Mouse (Mus musculus): Measurements from ENCODE around the gene Lrrc61. TPM values are rescaled to one million over a fixed set of nuclear protein-coding genes. Genes with fewer than 3 reads are reported as not detected.

The Lrrc61 gene
- total and polyA plus RNA-seq, 2 experiments: 3.3 to 8.5 TPM

DNA sequence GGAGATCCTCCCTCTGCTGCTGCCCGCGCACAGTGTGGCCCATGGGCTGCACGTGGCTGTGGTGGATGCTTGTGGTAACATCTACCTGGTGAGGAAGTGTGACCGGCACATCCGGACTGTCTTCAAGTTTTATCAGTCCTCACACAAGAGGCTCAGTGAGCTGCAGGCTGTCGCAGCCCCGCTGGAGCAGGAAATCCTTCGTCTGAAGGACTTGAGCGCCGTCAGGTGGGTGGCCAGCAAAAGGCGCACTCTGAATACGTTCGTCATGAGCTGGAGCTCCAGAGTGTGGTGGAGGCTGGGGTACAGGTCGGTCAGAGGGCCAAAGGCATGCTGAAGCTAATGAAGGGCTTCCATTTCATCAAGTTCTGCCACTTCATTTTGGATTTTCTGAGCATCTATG lies 25.3 kb upstream of the Lrrc61 start:
- Histone ChIP-seq H3K9ac (ENCODE audit: low read depth, low read length) (no peak overlapping the region), H3K36me3 (ENCODE audit: control insufficient read depth, insufficient read depth, low read length) (no peaks in the 10 kb centered on the region; the same call in 1 of the 2 replicates), H3K27ac (replicated peaks; ENCODE audit: insufficient read depth, low read depth, low read length) (no peak overlapping the region), H3K4me1 (ENCODE audit: control insufficient read depth, insufficient read depth, low read length) (no peaks in the 10 kb centered on the region), H3K4me3 (ENCODE audit: insufficient read depth, low read depth, low read length) (no peak overlapping the region), H3K27me3 (ENCODE audit: control insufficient read depth, insufficient read depth, low read length) (no peaks in the 10 kb centered on the region), H3K79me2 (ENCODE audit: control insufficient read depth, insufficient read depth, low read length) (no peaks in the 10 kb centered on the region)
- DNase-seq (ENCODE audit: extremely low read depth, low read depth, low spot score): no peak
- 85% methylated on average over 14 of the region's 14 CpGs for WGBS
- TF ChIP-seq CTCF (IDR thresholded peaks at IDR 0.05; ENCODE audit: low read depth, low read length): 0 out of 2 replicates have a peak, but pooled peaks have one; percentile 9
- TF ChIP-seq POLR2A (IDR thresholded peaks at IDR 0.05; ENCODE audit: extremely low read depth, insufficient read depth, low read length): no peak

DNA sequence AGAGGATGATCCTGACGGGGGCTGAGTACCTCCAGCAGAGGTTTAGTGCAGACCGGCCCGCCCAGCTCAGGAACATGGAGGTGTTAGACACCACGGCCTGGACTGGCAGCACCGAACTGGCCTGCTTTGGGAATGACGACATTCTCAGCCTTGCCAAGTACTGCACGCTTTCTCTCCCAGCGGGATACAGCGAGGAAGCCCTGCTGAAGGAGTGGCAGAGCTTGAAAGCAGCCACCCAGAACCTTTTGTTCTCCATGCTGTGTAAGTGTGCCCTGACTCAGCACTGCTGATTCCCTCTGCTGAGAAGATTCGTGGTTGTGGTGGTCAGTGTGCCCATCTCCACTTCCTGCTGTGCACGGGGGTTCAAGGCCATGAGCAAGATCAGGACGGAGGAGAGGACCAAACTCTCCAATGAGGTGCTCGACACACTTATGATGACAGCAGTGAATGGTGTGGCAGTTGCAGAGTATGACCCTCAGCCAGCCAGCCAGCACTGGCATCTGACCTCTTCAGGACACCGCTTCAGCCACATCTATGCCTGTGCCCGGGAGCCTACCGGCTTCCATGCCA lies 24.6 kb upstream of the Lrrc61 start:
- no peak overlapping the region for H3K27ac ChIP-seq (replicated peaks; ENCODE audit: insufficient read depth, low read depth, low read length)
- DNase-seq (ENCODE audit: extremely low read depth, low read depth, low spot score): no peak
- no peak overlapping the region for H3K9ac ChIP-seq (ENCODE audit: low read depth, low read length)
- H3K4me1 ChIP-seq (ENCODE audit: control insufficient read depth, insufficient read depth, low read length): no peaks in the 10 kb centered on the region
- no peaks in the 10 kb centered on the region; the same call in 1 of the 2 replicates for H3K36me3 ChIP-seq (ENCODE audit: control insufficient read depth, insufficient read depth, low read length)
- H3K4me3 ChIP-seq (ENCODE audit: insufficient read depth, low read depth, low read length): no peak overlapping the region
- TF ChIP-seq CTCF (IDR thresholded peaks at IDR 0.05; ENCODE audit: low read depth, low read length) (no peak), POLR2A (IDR thresholded peaks at IDR 0.05; ENCODE audit: extremely low read depth, insufficient read depth, low read length) (no peak)
- H3K27me3 ChIP-seq (ENCODE audit: control insufficient read depth, insufficient read depth, low read length): no peaks in the 10 kb centered on the region
- WGBS: 83% methylated on average over 16 of the region's 16 CpGs
- no peaks in the 10 kb centered on the region for H3K79me2 ChIP-seq (ENCODE audit: control insufficient read depth, insufficient read depth, low read length)

DNA sequence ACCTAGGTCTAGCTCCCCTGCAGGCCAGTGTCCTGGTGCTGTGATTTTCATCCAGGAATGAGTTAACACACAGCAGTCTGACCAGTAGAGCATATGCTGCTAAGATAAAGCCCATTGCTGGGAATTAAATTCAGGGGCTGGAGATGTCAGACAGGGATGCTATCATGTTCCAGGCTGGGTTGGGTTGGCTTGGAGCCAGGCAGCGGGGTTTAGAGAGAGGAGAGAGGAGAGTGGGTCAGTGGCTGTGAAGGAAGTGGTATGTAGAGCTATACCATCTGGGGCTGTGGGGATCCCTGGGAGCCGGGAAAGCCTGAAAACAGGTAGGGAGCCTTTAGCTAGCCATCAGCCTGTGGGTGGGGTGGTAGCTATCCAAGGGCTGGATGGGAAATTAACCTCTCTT lies 23.7 kb upstream of the Lrrc61 start:
- no peaks in the 10 kb centered on the region for H3K4me1 ChIP-seq (ENCODE audit: control insufficient read depth, insufficient read depth, low read length)
- WGBS: 73% methylated on average over 2 of the region's 2 CpGs
- DNase-seq (ENCODE audit: extremely low read depth, low read depth, low spot score): no peak

DNA sequence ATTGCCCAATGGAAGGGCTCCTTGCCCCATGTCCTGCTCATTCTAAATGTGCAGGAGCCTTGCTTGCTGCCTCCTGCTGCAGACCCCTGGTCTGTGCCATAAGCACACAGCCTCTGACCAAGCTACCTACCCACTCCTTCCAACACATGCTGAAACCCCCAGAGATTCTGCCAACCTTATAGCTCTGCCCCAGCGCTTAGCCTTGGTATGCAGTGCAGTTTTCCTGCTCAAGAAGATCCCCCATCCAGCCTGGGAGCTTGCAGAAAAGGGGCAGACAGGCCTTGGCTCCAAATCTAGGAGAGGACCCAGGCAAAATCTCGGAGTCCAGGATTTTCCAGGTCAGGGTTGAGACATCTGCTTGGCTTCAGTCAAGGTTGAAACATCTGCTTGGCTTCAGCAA lies 21.1 kb upstream of the Lrrc61 start:
- no peak for DNase-seq (ENCODE audit: extremely low read depth, low read depth, low spot score)
- Histone ChIP-seq H3K4me1 (ENCODE audit: control insufficient read depth, insufficient read depth, low read length) (no peaks in the 10 kb centered on the region), H3K4me3 (ENCODE audit: insufficient read depth, low read depth, low read length) (no peak overlapping the region), H3K27me3 (ENCODE audit: control insufficient read depth, insufficient read depth, low read length) (no peaks in the 10 kb centered on the region), H3K9ac (ENCODE audit: low read depth, low read length) (no peak overlapping the region), H3K79me2 (ENCODE audit: control insufficient read depth, insufficient read depth, low read length) (no peaks in the 10 kb centered on the region), H3K36me3 (ENCODE audit: control insufficient read depth, insufficient read depth, low read length) (no peaks in the 10 kb centered on the region), H3K27ac (replicated peaks; ENCODE audit: insufficient read depth, low read depth, low read length) (no peak overlapping the region)
- TF ChIP-seq POLR2A (IDR thresholded peaks at IDR 0.05; ENCODE audit: extremely low read depth, insufficient read depth, low read length) (no peak), CTCF (IDR thresholded peaks at IDR 0.05; ENCODE audit: low read depth, low read length) (no peak)
- WGBS: 96% methylated on average over 2 of the region's 2 CpGs

More for the DNA sequence above, 23.7 kb upstream of the Lrrc61 start:
- Histone ChIP-seq H3K4me3 (ENCODE audit: insufficient read depth, low read depth, low read length) (no peak overlapping the region), H3K27me3 (ENCODE audit: control insufficient read depth, insufficient read depth, low read length) (no peaks in the 10 kb centered on the region), H3K36me3 (ENCODE audit: control insufficient read depth, insufficient read depth, low read length) (no peaks in the 10 kb centered on the region), H3K27ac (replicated peaks; ENCODE audit: insufficient read depth, low read depth, low read length) (no peak overlapping the region), H3K79me2 (ENCODE audit: control insufficient read depth, insufficient read depth, low read length) (no peaks in the 10 kb centered on the region), H3K9ac (ENCODE audit: low read depth, low read length) (no peak overlapping the region)
- TF ChIP-seq POLR2A (IDR thresholded peaks at IDR 0.05; ENCODE audit: extremely low read depth, insufficient read depth, low read length): no peak

DNA sequence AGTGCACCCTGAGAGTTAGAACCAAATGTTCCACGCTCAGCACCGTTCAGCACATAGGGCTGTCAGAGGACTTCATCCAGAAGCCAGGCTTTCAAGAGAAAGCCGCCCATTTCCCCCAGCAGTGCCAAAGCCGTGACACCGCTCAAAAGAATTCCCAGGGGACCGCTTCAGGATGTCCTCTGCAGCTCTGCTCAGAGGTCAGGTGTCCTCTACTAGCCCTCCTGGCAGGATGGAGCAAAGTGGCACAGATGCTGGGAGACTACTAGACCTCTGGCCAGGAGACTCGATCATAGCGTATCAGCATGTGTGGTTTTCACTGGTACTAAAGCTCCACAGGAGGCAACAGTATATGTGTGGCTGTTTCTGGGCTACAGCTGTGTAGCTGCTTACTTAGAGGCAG lies 19.7 kb upstream of the Lrrc61 start:
- WGBS: 84% methylated on average over 8 of the region's 8 CpGs
- no peaks in the 10 kb centered on the region for H3K4me1 ChIP-seq (ENCODE audit: control insufficient read depth, insufficient read depth, low read length)
- no peak for DNase-seq (ENCODE audit: extremely low read depth, low read depth, low spot score)
- TF ChIP-seq CTCF (IDR thresholded peaks at IDR 0.05; ENCODE audit: low read depth, low read length) (no peak), POLR2A (IDR thresholded peaks at IDR 0.05; ENCODE audit: extremely low read depth, insufficient read depth, low read length) (no peak)
- H3K36me3 ChIP-seq (ENCODE audit: control insufficient read depth, insufficient read depth, low read length): no peaks in the 10 kb centered on the region
- no peak overlapping the region for H3K4me3 ChIP-seq (ENCODE audit: insufficient read depth, low read depth, low read length)
- no peaks in the 10 kb centered on the region for H3K79me2 ChIP-seq (ENCODE audit: control insufficient read depth, insufficient read depth, low read length)
- no peak overlapping the region for H3K9ac ChIP-seq (ENCODE audit: low read depth, low read length)
- no peaks in the 10 kb centered on the region for H3K27me3 ChIP-seq (ENCODE audit: control insufficient read depth, insufficient read depth, low read length)
- no peak overlapping the region for H3K27ac ChIP-seq (replicated peaks; ENCODE audit: insufficient read depth, low read depth, low read length)

DNA sequence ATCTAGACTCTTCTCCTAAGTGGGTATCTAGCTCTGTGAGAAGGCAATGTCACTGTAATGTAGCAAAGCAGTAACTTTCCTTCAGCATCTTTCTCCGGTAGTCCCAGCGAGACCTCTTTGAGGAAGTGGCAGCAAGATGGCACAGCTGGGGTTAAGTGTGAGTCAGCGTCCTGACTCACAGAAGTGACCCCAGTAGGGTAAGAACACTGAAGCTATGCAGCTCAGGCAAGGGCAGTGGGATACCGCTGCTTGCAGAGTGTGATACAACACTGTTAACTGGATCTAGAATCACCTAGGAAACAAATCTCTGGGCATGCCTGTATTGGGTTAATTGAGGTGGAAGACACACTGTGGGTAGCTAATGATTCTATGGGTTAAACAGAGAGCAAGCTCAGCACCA lies 18.5 kb upstream of the Lrrc61 start:
- no peak overlapping the region for H3K27ac ChIP-seq (replicated peaks; ENCODE audit: insufficient read depth, low read depth, low read length)
- H3K9ac ChIP-seq (ENCODE audit: low read depth, low read length): no peak overlapping the region
- no peaks in the 10 kb centered on the region for H3K36me3 ChIP-seq (ENCODE audit: control insufficient read depth, insufficient read depth, low read length)
- TF ChIP-seq POLR2A (IDR thresholded peaks at IDR 0.05; ENCODE audit: extremely low read depth, insufficient read depth, low read length) (no peak), CTCF (IDR thresholded peaks at IDR 0.05; ENCODE audit: low read depth, low read length) (no peak)
- 74% methylated on average over 4 of the region's 4 CpGs for whole genome bisulfite sequencing
- H3K27me3 ChIP-seq (ENCODE audit: control insufficient read depth, insufficient read depth, low read length): no peaks in the 10 kb centered on the region
- H3K4me3 ChIP-seq (ENCODE audit: insufficient read depth, low read depth, low read length): no peak overlapping the region
- H3K79me2 ChIP-seq (ENCODE audit: control insufficient read depth, insufficient read depth, low read length): no peaks in the 10 kb centered on the region
- DNase-seq (ENCODE audit: extremely low read depth, low read depth, low spot score): no peak
- H3K4me1 ChIP-seq (ENCODE audit: control insufficient read depth, insufficient read depth, low read length): peaks cover under 1% of the 10 kb centered on the region; the same call in 1 of the 2 replicates
